11 mouse cellular contexts compared by ENCODE assay signal in genomic region chr2:60076800-60077199, GRCm38 (mm10).
DNase-seq lines count a peak whose midpoint lies in the region; ATAC-seq and TF ChIP-seq lines count a peak whose summit lies in the region.
"Had no signal": no experiment of that assay in that cellular context is flagged by ENCODE, and none has a peak within 500 bp of the region (broad histone marks: within the 10 kb centered on the region; RNA-seq: fewer than 3 reads in every experiment).

No protein-coding gene starts in this region.

- H3K27ac ChIP-seq in forebrain, embryonic 10.5 days: 0 out of 2 replicates have a peak overlapping the region, but pooled peaks have one; percentile 63
- H3K27ac ChIP-seq in forebrain, embryonic 11.5 days (ENCODE audit: low read depth, low read length): no peak overlapping the region
- H3K27ac ChIP-seq in liver, embryonic 13.5 days: peak overlapping the region; percentile 32; the same call in 1 of the 2 replicates
- H3K27ac ChIP-seq in left cerebral cortex, adult 2 months: no peak overlapping the region

- peaks cover 24% of the 10 kb centered on the region for H3K36me3 ChIP-seq in forebrain, embryonic 10.5 days (replicated peaks)
- no peaks in the 10 kb centered on the region for H3K36me3 ChIP-seq in forebrain, embryonic 11.5 days (ENCODE audit: control insufficient read depth, insufficient read depth, low read length)
- no peaks in the 10 kb centered on the region; the same call in 1 of the 2 replicates for H3K36me3 ChIP-seq in liver, embryonic 13.5 days

- no peak for TF ChIP-seq POLR2A in lung, adult 2 months (IDR thresholded peaks at IDR 0.05; ENCODE audit: borderline replicate concordance, extremely low read depth, low read depth, low read length)

- intact Hi-C loops in left cerebral cortex, adult 2 months (cut with DNase I): no loop called here

- no peak for TF ChIP-seq CTCF in lung, adult 2 months (IDR thresholded peaks at IDR 0.05; ENCODE audit: insufficient read depth, low read length)
- TF ChIP-seq CTCF in left cerebral cortex, adult 2 months (IDR thresholded peaks at IDR 0.05): no peak

- no peak for ATAC-seq in forebrain, embryonic 11.5 days (replicated peaks; ENCODE audit: low FRiP score)
- no peak for ATAC-seq in liver, embryonic 13.5 days (ENCODE audit: low read depth)
- peak; percentile 85 for ATAC-seq in neutrophil, adult 5-6 weeks (ENCODE audit: extremely low read depth, insufficient number of reproducible peaks, low FRiP score, poor library complexity, severe bottlenecking)

- no peak for DNase-seq in forebrain, embryonic 10.5 days (ENCODE audit: extremely low spot score, low spot score)
- DNase-seq in forebrain, embryonic 11.5 days (ENCODE audit: low spot score): no peak
- DNase-seq in lung, postnatal 36 days: peak; percentile 63
- DNase-seq in lung, adult 2 months: no peak
- DNase-seq in liver, embryonic 13.5 days: no peak
- no peak for DNase-seq in left cerebral cortex, adult 2 months (ENCODE audit: extremely low spot score in 1 of 2, low spot score in 2 of 2)
- DNase-seq in kidney, postnatal 25 days: no peak
- DNase-seq: kidney, adult 11 months; right cerebral cortex, postnatal 25 days; thymus, adult 18-20 months had no signal

- no peak overlapping the region for H3K4me2 ChIP-seq in forebrain, embryonic 11.5 days (ENCODE audit: low read depth, low read length, severe bottlenecking)
- peak overlapping the region; percentile 26 for H3K4me2 ChIP-seq in liver, embryonic 13.5 days

- H3K4me3 ChIP-seq in forebrain, embryonic 10.5 days: no peak overlapping the region
- H3K4me3 ChIP-seq in forebrain, embryonic 11.5 days (ENCODE audit: low read depth, low read length): no peak overlapping the region
- H3K4me3 ChIP-seq in lung, adult 2 months (replicated peaks; ENCODE audit: extremely low read depth, low read depth, low read length): no peak overlapping the region
- no peak overlapping the region for H3K4me3 ChIP-seq in liver, embryonic 13.5 days (replicated peaks)
- H3K4me3 ChIP-seq in left cerebral cortex, adult 2 months: no peak overlapping the region

- no peak overlapping the region for H3K9ac ChIP-seq in forebrain, embryonic 11.5 days (ENCODE audit: low read length)
- peak overlapping the region; percentile 26; the same call in 1 of the 2 replicates for H3K9ac ChIP-seq in liver, embryonic 13.5 days

- peaks cover 39% of the 10 kb centered on the region for H3K4me1 ChIP-seq in forebrain, embryonic 10.5 days
- H3K4me1 ChIP-seq in forebrain, embryonic 11.5 days (replicated peaks; ENCODE audit: control insufficient read depth, insufficient read depth, low read length): peaks cover 4% of the 10 kb centered on the region; the same call in 1 of the 2 replicates
- peaks cover 21% of the 10 kb centered on the region for H3K4me1 ChIP-seq in lung, adult 2 months (ENCODE audit: control insufficient read depth, insufficient read depth, low read length)
- H3K4me1 ChIP-seq in liver, embryonic 13.5 days (replicated peaks): peaks cover 47% of the 10 kb centered on the region

- no peaks in the 10 kb centered on the region for H3K9me3 ChIP-seq in forebrain, embryonic 10.5 days
- no peaks in the 10 kb centered on the region for H3K9me3 ChIP-seq in forebrain, embryonic 11.5 days (ENCODE audit: control insufficient read depth, low read length)
- H3K9me3 ChIP-seq in liver, embryonic 13.5 days (replicated peaks): no peaks in the 10 kb centered on the region

- WGBS in forebrain, embryonic 10.5 days: 49% methylated on average over 7 of the region's 7 CpGs
- 39% methylated on average over 7 of the region's 7 CpGs for WGBS in forebrain, embryonic 11.5 days
- WGBS in lung, adult 2 months: 36% methylated on average over 7 of the region's 7 CpGs
- 17% methylated on average over 7 of the region's 7 CpGs for WGBS in liver, embryonic 13.5 days (ENCODE audit: insufficient replicate concordance)

- H3K27me3 ChIP-seq in forebrain, embryonic 10.5 days (ENCODE audit: poor library complexity, severe bottlenecking): no peaks in the 10 kb centered on the region
- H3K27me3 ChIP-seq in forebrain, embryonic 11.5 days (ENCODE audit: control insufficient read depth, insufficient read depth, low read length): no peaks in the 10 kb centered on the region
- H3K27me3 ChIP-seq in liver, embryonic 13.5 days: no peaks in the 10 kb centered on the region

Comparison
In these comparisons a context has a peak if more than half of its experiments do, and no peak if none do; other contexts are left out.
1. H3K27ac ChIP-seq: peak in forebrain, embryonic 10.5 days (single experiment) and liver, embryonic 13.5 days (single experiment); none in forebrain, embryonic 11.5 days (single experiment) and left cerebral cortex, adult 2 months (single experiment).